ENCODE assay signal across 8 mouse cellular contexts in genomic region chr6:89644271-89645075, GRCm38 (mm10). TPM values are rescaled to one million over a fixed set of nuclear protein-coding genes. Genes with fewer than 3 reads are reported as not detected.
DNase-seq lines count a peak whose midpoint lies in the region; ATAC-seq and TF ChIP-seq lines count a peak whose summit lies in the region.

No protein-coding gene starts in this region.

- no peak for TF ChIP-seq CTCF in E14TG2a.4 (conservative IDR thresholded peaks at IDR 0.05; ENCODE audit: low read length)
- no peak for TF ChIP-seq CTCF in heart, postnatal 0 days (IDR thresholded peaks at IDR 0.05; ENCODE audit: low read depth)

- no peaks in the 10 kb centered on the region for H3K9me3 ChIP-seq in E14TG2a.4 (ENCODE audit: low read length)
- H3K9me3 ChIP-seq in forebrain, embryonic 12.5 days: no peaks in the 10 kb centered on the region
- no peaks in the 10 kb centered on the region for H3K9me3 ChIP-seq in heart, postnatal 0 days (replicated peaks; ENCODE audit: control insufficient read depth, low read length)
- H3K9me3 ChIP-seq in liver, embryonic 16.5 days (replicated peaks; ENCODE audit: control insufficient read depth, low read length): no peaks in the 10 kb centered on the region
- H3K9me3 ChIP-seq in neural tube, embryonic 13.5 days: no peaks in the 10 kb centered on the region

- H3K36me3 ChIP-seq in E14TG2a.4 (ENCODE audit: insufficient read depth, low read length): 0 out of 2 replicates have a peak, but pooled peaks cover 4% of the 10 kb centered on the region
- no peaks in the 10 kb centered on the region for H3K36me3 ChIP-seq in forebrain, embryonic 12.5 days (replicated peaks)
- no peaks in the 10 kb centered on the region for H3K36me3 ChIP-seq in heart, postnatal 0 days (replicated peaks; ENCODE audit: control insufficient read depth, insufficient read depth, low read length)
- no peaks in the 10 kb centered on the region for H3K36me3 ChIP-seq in liver, embryonic 16.5 days (ENCODE audit: control insufficient read depth, insufficient read depth)
- no peaks in the 10 kb centered on the region for H3K36me3 ChIP-seq in neural tube, embryonic 13.5 days

- no peaks in the 10 kb centered on the region for H3K27me3 ChIP-seq in E14TG2a.4 (ENCODE audit: insufficient read depth, low read length)
- H3K27me3 ChIP-seq in forebrain, embryonic 12.5 days: no peaks in the 10 kb centered on the region
- H3K27me3 ChIP-seq in heart, postnatal 0 days (ENCODE audit: control insufficient read depth, insufficient read depth, low read length): no peaks in the 10 kb centered on the region
- H3K27me3 ChIP-seq in liver, embryonic 16.5 days (ENCODE audit: control insufficient read depth, insufficient read depth, low read depth, low read length): no peaks in the 10 kb centered on the region
- H3K27me3 ChIP-seq in neural tube, embryonic 13.5 days: no peaks in the 10 kb centered on the region

- H3K4me3 ChIP-seq in E14TG2a.4 (replicated peaks; ENCODE audit: low read length): peak overlapping the region; percentile 96
- H3K4me3 ChIP-seq in forebrain, embryonic 12.5 days (replicated peaks): peak overlapping the region; percentile 51
- peak overlapping the region; percentile 68 for H3K4me3 ChIP-seq in heart, postnatal 0 days (ENCODE audit: low read depth, low read length)
- peak overlapping the region; percentile 66 for H3K4me3 ChIP-seq in liver, embryonic 16.5 days (ENCODE audit: low read depth, low read length)
- H3K4me3 ChIP-seq in neural tube, embryonic 13.5 days: peak overlapping the region; percentile 74

- ATAC-seq in forebrain, embryonic 12.5 days (ENCODE audit: low FRiP score): peak; percentile 94
- peak; percentile 93 for ATAC-seq in heart, postnatal 0 days (ENCODE audit: insufficient read depth, low read depth)
- peak; percentile 92 for ATAC-seq in liver, embryonic 16.5 days (ENCODE audit: low read depth)
- ATAC-seq in neural tube, embryonic 13.5 days (ENCODE audit: low read depth): peak; percentile 95

- DNase-seq in c-Kit-positive CD71-positive TER-119-positive erythroid progenitor cells, embryonic 14.5 days (ENCODE audit: low spot score): peak; percentile 87
- DNase-seq in heart, postnatal 0 days (ENCODE audit: low spot score): peak; percentile 97
- peak; percentile 97 to 98 for DNase-seq in kidney, postnatal 4 days
- peak; percentile 97 for DNase-seq in testis, postnatal 10 days (ENCODE audit: low spot score)

- peak; percentile 41; the same call in 1 of the 2 replicates for TF ChIP-seq EP300 in heart, postnatal 0 days (IDR thresholded peaks at IDR 0.05; ENCODE audit: low read depth)

- WGBS in forebrain, embryonic 12.5 days: under 1% methylated on average over 40 of the region's 41 CpGs
- under 1% methylated on average over 41 of the region's 41 CpGs for WGBS in heart, postnatal 0 days
- WGBS in liver, embryonic 16.5 days (ENCODE audit: insufficient replicate concordance): 1% methylated on average over 41 of the region's 41 CpGs
- WGBS in neural tube, embryonic 13.5 days: under 1% methylated on average over 36 of the region's 41 CpGs

- peak overlapping the region; percentile 66 for H3K4me2 ChIP-seq in forebrain, embryonic 12.5 days
- peak overlapping the region; percentile 84 for H3K4me2 ChIP-seq in heart, postnatal 0 days (ENCODE audit: low read depth, low read length)
- H3K4me2 ChIP-seq in liver, embryonic 16.5 days (ENCODE audit: low read depth, low read length): peak overlapping the region; percentile 95
- H3K4me2 ChIP-seq in neural tube, embryonic 13.5 days: peak overlapping the region; percentile 76

- H3K27ac ChIP-seq in forebrain, embryonic 12.5 days: peak overlapping the region; percentile 78
- H3K27ac ChIP-seq in heart, postnatal 0 days (ENCODE audit: low read depth): peak overlapping the region; percentile 96
- H3K27ac ChIP-seq in liver, embryonic 16.5 days (ENCODE audit: low read length): peak overlapping the region; percentile 80
- H3K27ac ChIP-seq in neural tube, embryonic 13.5 days (replicated peaks): peak overlapping the region; percentile 87

- H3K9ac ChIP-seq in forebrain, embryonic 12.5 days: peak overlapping the region; percentile 51
- H3K9ac ChIP-seq in heart, postnatal 0 days (replicated peaks; ENCODE audit: low read depth, low read length): peak overlapping the region; percentile 56
- peak overlapping the region; percentile 59 for H3K9ac ChIP-seq in liver, embryonic 16.5 days (ENCODE audit: low read depth, low read length)
- H3K9ac ChIP-seq in neural tube, embryonic 13.5 days: peak overlapping the region; percentile 75

- H3K4me1 ChIP-seq in E14TG2a.4 (replicated peaks; ENCODE audit: low read depth, low read length): peaks cover 15% of the 10 kb centered on the region
- peaks cover 4% of the 10 kb centered on the region; the same call in 1 of the 2 replicates for H3K4me1 ChIP-seq in forebrain, embryonic 12.5 days
- peaks cover 4% of the 10 kb centered on the region; the same call in 1 of the 2 replicates for H3K4me1 ChIP-seq in heart, postnatal 0 days (ENCODE audit: control insufficient read depth, insufficient read depth)
- H3K4me1 ChIP-seq in liver, embryonic 16.5 days (ENCODE audit: control insufficient read depth, low read depth, low read length): peaks cover 12% of the 10 kb centered on the region
- peaks cover 8% of the 10 kb centered on the region; the same call in 1 of the 2 replicates for H3K4me1 ChIP-seq in neural tube, embryonic 13.5 days (replicated peaks)

RNA-seq across cellular contexts. Expression of gene Txnrd3, which starts 0.7 kb away (rescaled TPM):
- 9.1 and 10.2 TPM in 2 replicates for polyA plus RNA-seq in forebrain, embryonic 12.5 days (2016; fragmentation: Nextera tagmentation; extraction: Ambion mirVana)
- total RNA-seq in heart, postnatal 0 days (2014; rRNA removed; ENCODE audit: low replicate concordance): 16.8 and 20.1 TPM in 2 replicates
- 23.3 and 28.2 TPM in 2 replicates for polyA plus RNA-seq in heart, postnatal 0 days (2015; fragmentation: Nextera tagmentation; extraction: Ambion mirVana)
- 1.9 and 2.2 TPM in 2 replicates for polyA plus RNA-seq in liver, embryonic 16.5 days (2015; fragmentation: Nextera tagmentation; extraction: Ambion mirVana)
- 10.1 and 10.6 TPM in 2 replicates for polyA plus RNA-seq in neural tube, embryonic 13.5 days (2015; fragmentation: Nextera tagmentation; extraction: Ambion mirVana)

RNA-seq across cellular contexts. Expression of gene Chchd6, which starts 49.0 kb away (rescaled TPM):
- 87.3 and 88.5 TPM in 2 replicates for polyA plus RNA-seq in forebrain, embryonic 12.5 days (2016; fragmentation: Nextera tagmentation; extraction: Ambion mirVana)
- total RNA-seq in heart, postnatal 0 days (2014; rRNA removed; ENCODE audit: low replicate concordance): 19.9 and 21.8 TPM in 2 replicates
- 37.5 and 37.8 TPM in 2 replicates for polyA plus RNA-seq in heart, postnatal 0 days (2015; fragmentation: Nextera tagmentation; extraction: Ambion mirVana)
- polyA plus RNA-seq in liver, embryonic 16.5 days (2015; fragmentation: Nextera tagmentation; extraction: Ambion mirVana): 10.4 and 11.8 TPM in 2 replicates
- 109 and 115 TPM in 2 replicates for polyA plus RNA-seq in neural tube, embryonic 13.5 days (2015; fragmentation: Nextera tagmentation; extraction: Ambion mirVana)

Comparison
In these comparisons a context has a peak if more than half of its experiments do, and no peak if none do; other contexts are left out.
1. Peak in every context shown above with its lines: DNase-seq, ATAC-seq, H3K4me3 ChIP-seq and H3K27ac ChIP-seq.